Mouse (Mus musculus): Measurements from ENCODE around the gene Ankub1.

- TF ChIP-seq CTCF (conservative IDR thresholded peaks at IDR 0.05; ENCODE audit: insufficient read depth, insufficient read length, low read depth, low read length) (no peak), POLR2A (IDR thresholded peaks at IDR 0.05; ENCODE audit: low read depth, low read length) (no peak)
These were observed 49.4 kb downstream of the Ankub1 start for GRCm38 (mm10) chr3:57643191-57643590.

All from kidney, adult 2 months (tissue).